ENCODE assay signal across 9 mouse cellular contexts in genomic region chr7:25380392-25381283, GRCm38 (mm10). TPM values are rescaled to one million over a fixed set of nuclear protein-coding genes. Genes with fewer than 3 reads are reported as not detected.
DNase-seq lines count a peak whose midpoint lies in the region; ATAC-seq lines count a peak whose summit lies in the region.
"Had no signal": no experiment of that assay in that cellular context is flagged by ENCODE, and none has a peak within 500 bp of the region (broad histone marks: within the 10 kb centered on the region; RNA-seq: fewer than 3 reads in every experiment).

No protein-coding gene starts in this region.

- peak overlapping the region; percentile 57 for H3K4me2 ChIP-seq in hindbrain, embryonic 13.5 days
- H3K4me2 ChIP-seq in midbrain, embryonic 11.5 days: peak overlapping the region; percentile 79

- ATAC-seq in hindbrain, embryonic 13.5 days (ENCODE audit: low FRiP score): no peak
- 0 out of 2 replicates have a peak, but pooled peaks have one; percentile 10 for ATAC-seq in midbrain, embryonic 11.5 days (ENCODE audit: low FRiP score)
- ATAC-seq in erythroid progenitor cell, adult 5-6 weeks (replicated peaks; ENCODE audit: low FRiP score, poor library complexity, severe bottlenecking): no peak

- no peak overlapping the region for H3K27ac ChIP-seq in hindbrain, embryonic 13.5 days
- H3K27ac ChIP-seq in midbrain, embryonic 11.5 days (ENCODE audit: low read depth, low read length): no peak overlapping the region

- peaks cover 25% of the 10 kb centered on the region for H3K4me1 ChIP-seq in hindbrain, embryonic 13.5 days (replicated peaks)
- H3K4me1 ChIP-seq in midbrain, embryonic 11.5 days (ENCODE audit: control insufficient read depth, insufficient read depth, low read length): peaks cover 7% of the 10 kb centered on the region; the same call in 1 of the 2 replicates

- H3K9me3 ChIP-seq in hindbrain, embryonic 13.5 days: no peaks in the 10 kb centered on the region
- H3K9me3 ChIP-seq in midbrain, embryonic 11.5 days (ENCODE audit: control insufficient read depth, low read length): no peaks in the 10 kb centered on the region

- H3K9ac ChIP-seq in hindbrain, embryonic 13.5 days: 0 out of 2 replicates have a peak overlapping the region, but pooled peaks have one; percentile 5
- H3K9ac ChIP-seq in midbrain, embryonic 11.5 days (ENCODE audit: low read length): no peak overlapping the region

- H3K27me3 ChIP-seq in hindbrain, embryonic 13.5 days: peaks cover 8% of the 10 kb centered on the region
- peaks cover 8% of the 10 kb centered on the region; the same call in 1 of the 2 replicates for H3K27me3 ChIP-seq in midbrain, embryonic 11.5 days (ENCODE audit: control insufficient read depth, insufficient read depth, low read length)

- WGBS in hindbrain, embryonic 13.5 days: 68% methylated on average over 18 of the region's 18 CpGs
- WGBS in midbrain, embryonic 11.5 days: 47% methylated on average over 18 of the region's 18 CpGs

- H3K4me3 ChIP-seq in hindbrain, embryonic 13.5 days: no peak overlapping the region
- no peak overlapping the region for H3K4me3 ChIP-seq in midbrain, embryonic 11.5 days (ENCODE audit: low read depth, low read length)

- peaks cover 52% of the 10 kb centered on the region for H3K36me3 ChIP-seq in hindbrain, embryonic 13.5 days
- H3K36me3 ChIP-seq in midbrain, embryonic 11.5 days (ENCODE audit: control insufficient read depth, insufficient read depth, low read length): no peaks in the 10 kb centered on the region

- DNase-seq in cerebellum, adult 9-10 months: peak; percentile 44
- DNase-seq in cerebellum, adult 9-11 months: no peak
- peak; percentile 47 for DNase-seq in CD4-positive, CD25-positive, alpha-beta regulatory T cell, adult 2 months (ENCODE audit: low read depth, low spot score)
- DNase-seq in midbrain, embryonic 11.5 days (ENCODE audit: low spot score, missing footprints): peak; percentile 88
- no peak for DNase-seq in embryo, embryonic 10 days (ENCODE audit: low spot score)
- DNase-seq in kidney, postnatal 25 days: no peak

RNA-seq across cellular contexts. Expression of gene Cnfn, which starts 11.1 kb away (rescaled TPM):
- not detected in 2 replicates for polyA plus RNA-seq in hindbrain, embryonic 13.5 days (2015; fragmentation: Nextera tagmentation; extraction: Ambion mirVana)
- not detected in 2 replicates for polyA plus RNA-seq in midbrain, embryonic 11.5 days (2014; fragmentation: Nextera tagmentation; extraction: Ambion mirVana)
- not detected in 2 replicates for total RNA-seq in erythroid progenitor cell, adult 5-6 weeks (2015; ENCODE audit: low replicate concordance)
- not detected in 2 replicates for total RNA-seq in erythroid progenitor cell, adult 5-6 weeks (2017; ENCODE audit: low replicate concordance)

RNA-seq across cellular contexts. Expression of gene Lipe, which starts 17.9 kb away (rescaled TPM):
- polyA plus RNA-seq in hindbrain, embryonic 13.5 days (2015; fragmentation: Nextera tagmentation; extraction: Ambion mirVana): 9.8 and 10.6 TPM in 2 replicates
- polyA plus RNA-seq in midbrain, embryonic 11.5 days (2014; fragmentation: Nextera tagmentation; extraction: Ambion mirVana): 1.7 and 2.3 TPM in 2 replicates
- 1.1 and 10.9 TPM in 2 replicates for total RNA-seq in erythroid progenitor cell, adult 5-6 weeks (2015; ENCODE audit: low replicate concordance)
- 0.23 and 13.1 TPM in 2 replicates for total RNA-seq in erythroid progenitor cell, adult 5-6 weeks (2017; ENCODE audit: low replicate concordance)

RNA-seq across cellular contexts. Expression of gene Cxcl17, which starts 32.0 kb away (rescaled TPM):
- polyA plus RNA-seq in hindbrain, embryonic 13.5 days (2015; fragmentation: Nextera tagmentation; extraction: Ambion mirVana): 0.23 and 0.82 TPM in 2 replicates
- 0.18 and 0.22 TPM in 2 replicates for polyA plus RNA-seq in midbrain, embryonic 11.5 days (2014; fragmentation: Nextera tagmentation; extraction: Ambion mirVana)
- total RNA-seq in erythroid progenitor cell, adult 5-6 weeks (2015; ENCODE audit: low replicate concordance): not detected in 2 replicates
- total RNA-seq in erythroid progenitor cell, adult 5-6 weeks (2017; ENCODE audit: low replicate concordance): not detected in 2 replicates
- polyA plus RNA-seq: C2C12 had no signal

Comparison
In these comparisons a context has a peak if more than half of its experiments do, and no peak if none do; other contexts are left out.
1. DNase-seq: peak in cerebellum, adult 9-10 months (single experiment), CD4-positive, CD25-positive, alpha-beta regulatory T cell, adult 2 months (single experiment) and midbrain, embryonic 11.5 days (single experiment); none in cerebellum, adult 9-11 months (single experiment), embryo, embryonic 10 days (single experiment) and kidney, postnatal 25 days (0 of 2).